Mouse (Mus musculus): ENCODE results near the gene Nfic. TPM values are rescaled to one million over a fixed set of nuclear protein-coding genes. Genes with fewer than 3 reads are reported as not detected.

The Nfic gene
- polyA plus RNA-seq, 1 experiment from 2014 or later, result 82.8 TPM

DNA sequence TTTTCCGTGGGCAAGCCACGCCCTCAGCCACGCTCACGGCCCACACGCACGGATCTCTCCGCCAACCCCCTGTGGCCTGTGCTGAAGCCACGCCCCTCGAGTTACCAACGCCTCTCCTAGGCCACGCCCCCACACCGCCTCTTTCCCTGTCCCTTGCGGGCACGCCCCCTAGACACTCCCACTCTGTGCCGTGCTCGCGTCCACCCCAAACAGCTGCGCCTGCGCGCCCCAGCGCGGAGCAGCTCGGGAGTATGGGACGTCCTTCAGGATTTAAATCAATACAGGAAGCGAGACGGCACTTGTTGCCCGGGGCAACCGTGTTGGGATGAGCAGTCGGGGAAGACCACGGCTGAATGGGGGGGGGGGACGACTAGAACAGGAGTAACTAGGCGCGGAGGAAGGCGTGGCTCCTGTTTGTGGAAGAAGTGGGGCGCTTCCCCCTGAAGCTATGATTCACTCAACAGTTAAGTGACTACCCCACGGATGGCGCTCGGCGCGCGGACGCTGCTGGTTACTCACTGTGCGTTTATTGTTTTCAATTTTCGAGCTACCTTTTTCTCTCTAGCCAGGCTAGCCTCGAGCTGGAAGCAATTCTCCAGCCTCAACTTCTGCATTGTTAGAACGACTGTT lies 76.8 kb downstream of the Nfic start:
- Histone ChIP-seq H3K27ac (peak overlapping the region; percentile 78), H3K4me3 (peak overlapping the region; percentile 83), H3K27me3 (no peaks in the 10 kb centered on the region), H3K4me2 (replicated peaks) (peak overlapping the region; percentile 69), H3K9me3 (no peaks in the 10 kb centered on the region), H3K36me3 (peaks cover 26% of the 10 kb centered on the region), H3K4me1 (peaks cover 30% of the 10 kb centered on the region), H3K9ac (peak overlapping the region; percentile 59)
- ATAC-seq (ENCODE audit: low FRiP score, low read depth), result peak; percentile 96
- under 1% methylated on average over 46 of the region's 46 CpGs for WGBS

GRCm38 (mm10) chr10:81377793-81378552 lies 77.5 kb downstream of the Nfic start, which contains the start of gene Fzr1:
Gene Fzr1 (minus strand): TSS chr10:81378516.
- Histone ChIP-seq H3K27ac (peak within 1 kb of the TSS; percentile 78), H3K9me3 (no peaks in the 10 kb centered on the region), H3K4me1 (peaks cover 30% of the 10 kb centered on the region), H3K27me3 (no peaks in the 10 kb centered on the region), H3K36me3 (peaks cover 33% of the 10 kb centered on the region), H3K4me2 (replicated peaks) (peak within 1 kb of the TSS; percentile 82), H3K4me3 (peak within 1 kb of the TSS; percentile 83), H3K9ac (peak within 1 kb of the TSS; percentile 94)
- WGBS, result under 1% methylated on average over 56 of the region's 59 CpGs
- ATAC-seq (ENCODE audit: low FRiP score, low read depth), result peak; percentile 77

- Histone ChIP-seq H3K27ac (0 out of 2 replicates have a peak overlapping the region, but pooled peaks have one; percentile 28), H3K9me3 (no peaks in the 10 kb centered on the region), H3K4me1 (peaks cover 30% of the 10 kb centered on the region), H3K4me3 (peak overlapping the region; percentile 83), H3K9ac (peak overlapping the region; percentile 94), H3K27me3 (no peaks in the 10 kb centered on the region), H3K4me2 (replicated peaks) (peak overlapping the region; percentile 82), H3K36me3 (peaks cover 40% of the 10 kb centered on the region)
- no peak for ATAC-seq (ENCODE audit: low FRiP score, low read depth)
- 57% methylated on average over 2 of the region's 2 CpGs for WGBS
Measured at GRCm38 (mm10) chr10:81377362-81377664, 78.1 kb downstream of the Nfic start.

DNA sequence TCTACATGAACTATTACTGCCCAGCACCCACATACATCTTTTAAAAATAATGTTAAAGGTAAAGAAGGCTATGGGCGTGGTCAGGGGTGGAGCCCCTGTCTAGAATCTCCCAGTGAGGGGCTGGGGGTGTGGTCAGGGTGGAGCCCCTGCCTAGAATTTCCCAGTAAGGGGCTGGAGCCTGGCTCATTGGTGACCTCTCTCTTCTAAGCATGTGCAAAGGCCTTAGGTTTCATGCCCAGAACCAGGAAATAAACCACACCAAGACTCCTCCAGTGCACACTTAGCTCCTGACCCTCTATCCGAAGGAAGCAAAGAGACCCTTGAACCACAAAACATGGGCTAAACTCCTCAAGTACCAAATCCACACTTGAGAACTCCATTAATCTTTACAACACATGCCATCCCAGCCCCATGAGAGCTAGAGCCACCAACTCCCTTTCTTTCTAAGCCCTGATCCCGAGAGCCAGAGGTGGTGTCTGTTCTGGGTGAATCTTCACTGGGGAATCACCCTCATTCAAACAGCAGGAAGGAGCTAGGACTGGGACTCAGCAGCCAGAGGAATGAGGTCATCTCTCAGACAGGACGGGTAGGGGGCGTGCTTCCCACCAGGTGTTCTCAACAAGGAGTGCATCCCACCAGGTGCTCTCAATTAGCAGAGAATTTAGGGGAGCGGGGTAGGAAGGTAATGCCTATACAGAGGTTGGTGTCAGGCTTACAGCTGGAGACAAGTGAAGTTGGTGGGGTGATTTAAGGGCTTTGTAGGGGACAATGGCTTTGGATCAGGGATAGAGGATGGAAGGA lies 78.7 kb downstream of the Nfic start:
- H3K4me1 ChIP-seq, result peaks cover 30% of the 10 kb centered on the region
- no peak for ATAC-seq (ENCODE audit: low FRiP score, low read depth)
- 33% methylated on average over 6 of the region's 6 CpGs for WGBS
- no peaks in the 10 kb centered on the region for H3K9me3 ChIP-seq
- 0 out of 2 replicates have a peak overlapping the region, but pooled peaks have one; percentile 28 for H3K27ac ChIP-seq
- H3K27me3 ChIP-seq, result no peaks in the 10 kb centered on the region
- H3K9ac ChIP-seq, result peak overlapping the region; percentile 94
- peaks cover 45% of the 10 kb centered on the region for H3K36me3 ChIP-seq
- H3K4me3 ChIP-seq, result peak overlapping the region; percentile 83
- H3K4me2 ChIP-seq (replicated peaks), result peak overlapping the region; percentile 82

- Histone ChIP-seq H3K4me1 (peaks cover 30% of the 10 kb centered on the region), H3K9ac (no peak overlapping the region), H3K27me3 (no peaks in the 10 kb centered on the region), H3K27ac (no peak overlapping the region), H3K36me3 (peaks cover 60% of the 10 kb centered on the region), H3K9me3 (no peaks in the 10 kb centered on the region), H3K4me3 (no peak overlapping the region), H3K4me2 (replicated peaks) (no peak overlapping the region)
- ATAC-seq (ENCODE audit: low FRiP score, low read depth), result no peak
- 95% methylated on average over 10 of the region's 10 CpGs for WGBS
Measured at GRCm38 (mm10) chr10:81375322-81375721, 80.1 kb downstream of the Nfic start.

DNA sequence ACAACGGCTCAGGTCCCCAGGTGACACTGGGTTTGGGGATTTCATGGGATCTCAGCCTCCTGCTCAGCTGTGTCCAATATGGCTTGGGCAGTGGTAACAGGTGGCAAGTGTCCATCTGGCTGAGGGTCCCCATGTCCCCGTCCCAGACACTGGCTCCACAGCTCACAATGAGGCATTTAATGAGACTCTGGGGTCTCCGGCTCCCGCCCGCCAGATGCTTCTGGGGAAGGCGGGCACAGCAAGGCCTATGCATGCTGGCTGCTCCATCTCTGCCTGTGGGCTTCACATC lies 88.3 kb downstream of the Nfic start:
- no peak overlapping the region for H3K27ac ChIP-seq
- H3K4me2 ChIP-seq (replicated peaks), result no peak overlapping the region
- peaks cover 73% of the 10 kb centered on the region for H3K36me3 ChIP-seq
- no peak for ATAC-seq (ENCODE audit: low FRiP score, low read depth)
- peaks cover 40% of the 10 kb centered on the region for H3K27me3 ChIP-seq
- H3K9ac ChIP-seq, result no peak overlapping the region
- WGBS, result 81% methylated on average over 6 of the region's 6 CpGs
- no peaks in the 10 kb centered on the region for H3K9me3 ChIP-seq
- no peak overlapping the region for H3K4me3 ChIP-seq
- peaks cover 26% of the 10 kb centered on the region for H3K4me1 ChIP-seq

- Histone ChIP-seq H3K27me3 (peaks cover 40% of the 10 kb centered on the region), H3K36me3 (peaks cover 73% of the 10 kb centered on the region), H3K4me3 (no peak overlapping the region), H3K4me2 (replicated peaks) (no peak overlapping the region), H3K4me1 (peaks cover 26% of the 10 kb centered on the region), H3K27ac (peak overlapping the region; percentile 6; the same call in 1 of the 2 replicates), H3K9ac (no peak overlapping the region), H3K9me3 (no peaks in the 10 kb centered on the region)
- no peak for ATAC-seq (ENCODE audit: low FRiP score, low read depth)
- WGBS, result 83% methylated on average over 6 of the region's 6 CpGs
Measured at GRCm38 (mm10) chr10:81366477-81367206, 88.8 kb downstream of the Nfic start.

- Histone ChIP-seq H3K4me3 (peak within 1 kb of the TSS; percentile 41), H3K27ac (peak within 1 kb of the TSS; percentile 6; the same call in 1 of the 2 replicates), H3K27me3 (peaks cover 40% of the 10 kb centered on the region), H3K9me3 (no peaks in the 10 kb centered on the region), H3K9ac (peak within 1 kb of the TSS; percentile 57), H3K36me3 (peaks cover 73% of the 10 kb centered on the region), H3K4me1 (peaks cover 28% of the 10 kb centered on the region), H3K4me2 (replicated peaks) (peak within 1 kb of the TSS; percentile 66)
- 26% methylated on average over 12 of the region's 12 CpGs for WGBS
- no peak for ATAC-seq (ENCODE audit: low FRiP score, low read depth)
Measured at GRCm38 (mm10) chr10:81365672-81366476, 89.6 kb downstream of the Nfic start, which contains the start of gene 4930404N11Rik. Gene 4930404N11Rik (minus strand): TSS chr10:81365816.

DNA sequence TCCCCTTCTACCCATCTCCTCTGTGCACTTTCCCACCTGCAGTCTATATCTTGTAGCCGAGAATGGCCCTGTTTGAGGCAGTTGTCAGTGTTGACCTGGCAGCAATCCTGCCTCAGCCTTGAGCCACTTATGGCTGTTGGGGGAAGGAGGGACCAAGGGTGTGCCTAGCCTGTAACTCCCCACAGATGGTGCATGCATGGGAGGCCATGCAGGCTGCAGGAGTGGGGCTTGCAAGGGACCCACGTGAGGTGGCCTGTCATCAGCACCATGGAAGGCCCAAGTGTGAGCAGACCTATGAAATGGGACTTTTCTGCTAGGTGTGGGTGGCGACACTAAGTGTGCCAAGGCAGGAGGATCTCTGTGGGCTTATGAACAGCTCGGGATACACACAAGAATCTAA lies 90.4 kb downstream of the Nfic start:
- peaks cover 40% of the 10 kb centered on the region for H3K27me3 ChIP-seq
- no peaks in the 10 kb centered on the region for H3K9me3 ChIP-seq
- no peak for ATAC-seq (ENCODE audit: low FRiP score, low read depth)
- no peak overlapping the region for H3K4me3 ChIP-seq
- WGBS, result 31% methylated on average over 4 of the region's 4 CpGs
- H3K4me2 ChIP-seq (replicated peaks), result peak overlapping the region; percentile 66; the same call in 1 of the 2 replicates
- peak overlapping the region; percentile 57; the same call in 1 of the 2 replicates for H3K9ac ChIP-seq
- H3K27ac ChIP-seq, result no peak overlapping the region
- peaks cover 66% of the 10 kb centered on the region for H3K36me3 ChIP-seq
- H3K4me1 ChIP-seq, result peaks cover 33% of the 10 kb centered on the region

DNA sequence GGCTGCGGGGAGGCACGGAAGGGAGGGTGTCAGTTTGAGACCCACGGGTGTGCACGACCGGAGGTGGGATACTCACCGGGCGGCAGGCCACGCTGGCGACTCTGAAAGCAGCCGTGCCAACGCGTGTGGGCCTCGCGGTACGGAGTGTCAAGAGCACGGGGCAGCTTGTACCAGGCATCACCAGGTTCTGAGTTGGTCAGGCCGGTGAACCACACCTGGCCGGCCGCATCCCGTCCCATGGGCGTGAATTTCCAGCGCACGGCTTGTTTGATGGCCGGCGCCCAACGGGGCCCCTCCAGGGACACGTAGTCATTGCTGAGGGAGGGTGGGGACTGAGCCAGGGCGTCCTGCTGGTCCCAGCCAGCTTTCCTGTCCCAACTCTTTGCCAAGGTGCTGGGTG lies 90.8 kb downstream of the Nfic start:
- no peak for ATAC-seq (ENCODE audit: low FRiP score, low read depth)
- Histone ChIP-seq H3K9me3 (no peaks in the 10 kb centered on the region), H3K4me3 (peak overlapping the region; percentile 41), H3K27ac (no peak overlapping the region), H3K27me3 (peaks cover 40% of the 10 kb centered on the region), H3K9ac (peak overlapping the region; percentile 57), H3K4me1 (peaks cover 33% of the 10 kb centered on the region), H3K4me2 (replicated peaks) (peak overlapping the region; percentile 66), H3K36me3 (peaks cover 62% of the 10 kb centered on the region)
- WGBS, result 8% methylated on average over 28 of the region's 28 CpGs
